Mouse (Mus musculus) left cerebral cortex, adult 11 months (tissue): ENCODE results near the gene Igsf3.
"Not testable (repeated sequence)": the region's sequence is repeated elsewhere in the genome, so short reads cannot be mapped to it uniquely, and the experiment has no call there.

Source experiments
- DNase-seq: peaks from one replicate; pipeline ENCODE4 v3.0.0; 2022; ENCODE audit warnings: low spot score

Gene Igsf3

GRCm38 (mm10) chr3:101405495-101405894, 28.6 kb downstream of the Igsf3 start:
- peak; percentile 60 for DNase-seq

DNA sequence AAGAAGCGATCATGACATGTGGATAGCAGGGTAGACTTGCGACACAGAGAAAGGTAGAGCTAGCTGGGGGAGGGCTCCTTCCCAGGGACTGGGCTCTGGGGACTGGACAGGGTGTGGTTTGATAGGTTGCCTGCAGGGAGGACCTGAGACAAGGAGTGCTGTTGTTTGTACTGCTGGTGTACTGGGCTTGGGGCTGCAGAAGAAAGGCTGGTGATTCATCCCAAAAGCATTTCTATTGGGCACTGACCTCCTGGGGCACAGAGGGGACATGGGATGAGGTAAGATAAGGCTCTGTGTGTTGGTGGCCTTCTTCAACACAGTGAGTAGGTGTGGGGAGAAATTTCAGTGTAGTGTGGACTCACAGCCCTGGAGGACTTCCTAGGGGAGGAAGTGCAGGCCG, 29.2 kb downstream of the Igsf3 start:
- DNase-seq: no peak

- DNase-seq: no peak
These were observed 30.7 kb downstream of the Igsf3 start for GRCm38 (mm10) chr3:101407568-101407967.

DNA sequence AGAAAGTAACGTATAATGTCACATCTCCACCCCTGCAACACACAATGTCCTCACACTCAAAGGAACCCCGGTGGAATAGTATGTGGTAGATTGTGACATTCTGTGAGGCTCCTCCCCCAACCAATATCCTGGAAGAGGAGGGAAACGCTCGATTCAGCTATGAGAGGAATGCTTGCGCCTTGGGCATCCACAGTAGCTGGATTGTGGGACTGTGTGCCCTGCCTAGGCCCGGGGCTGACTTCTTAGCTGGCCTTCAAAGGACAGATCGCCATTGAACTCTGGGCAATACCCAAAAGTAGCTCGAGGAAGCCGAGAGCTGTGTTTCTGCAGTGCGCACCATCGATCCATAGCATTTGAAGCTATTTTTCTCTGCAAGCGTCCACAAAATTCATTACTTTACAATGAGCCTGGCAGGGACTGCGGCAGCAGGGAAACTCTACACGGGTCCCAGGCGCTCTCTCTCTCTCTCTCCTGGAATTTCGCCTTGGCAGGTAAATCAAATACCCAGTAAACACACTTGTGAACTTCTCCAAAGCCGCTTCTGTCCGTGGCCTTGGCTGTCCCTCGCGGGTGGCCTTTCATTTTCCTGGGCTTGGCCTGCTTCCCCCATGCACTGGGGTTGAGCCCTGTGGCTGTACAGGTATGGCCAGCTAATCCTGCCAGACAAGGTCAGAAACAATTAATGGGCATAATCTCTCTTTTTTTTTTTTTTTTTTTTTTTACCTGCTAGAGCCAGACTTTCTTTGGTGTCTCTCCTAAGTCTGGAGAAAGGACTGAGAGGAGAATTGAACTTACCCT, 32.3 kb downstream of the Igsf3 start:
- no peak for DNase-seq

DNA sequence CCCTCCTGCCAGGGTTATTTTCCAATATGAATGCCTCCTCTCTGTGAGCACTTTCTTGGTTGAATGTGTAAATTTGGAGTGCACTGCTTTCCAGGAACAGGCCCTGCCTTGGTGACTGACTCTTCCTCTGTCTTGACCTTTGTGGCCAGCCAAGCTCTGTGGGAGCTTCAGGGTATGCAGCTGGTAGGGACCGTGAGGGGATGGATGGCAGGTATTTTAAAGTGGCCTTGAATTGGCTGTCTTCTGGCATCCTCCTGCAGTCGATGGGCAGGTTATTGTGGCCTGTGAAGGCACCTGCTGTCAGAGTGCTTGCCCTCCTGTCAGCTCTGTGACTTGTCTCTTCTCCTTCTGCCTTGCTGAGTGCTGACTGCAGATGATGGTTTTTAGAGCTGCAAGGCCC, 33.3 kb downstream of the Igsf3 start:
- DNase-seq: no peak

DNA sequence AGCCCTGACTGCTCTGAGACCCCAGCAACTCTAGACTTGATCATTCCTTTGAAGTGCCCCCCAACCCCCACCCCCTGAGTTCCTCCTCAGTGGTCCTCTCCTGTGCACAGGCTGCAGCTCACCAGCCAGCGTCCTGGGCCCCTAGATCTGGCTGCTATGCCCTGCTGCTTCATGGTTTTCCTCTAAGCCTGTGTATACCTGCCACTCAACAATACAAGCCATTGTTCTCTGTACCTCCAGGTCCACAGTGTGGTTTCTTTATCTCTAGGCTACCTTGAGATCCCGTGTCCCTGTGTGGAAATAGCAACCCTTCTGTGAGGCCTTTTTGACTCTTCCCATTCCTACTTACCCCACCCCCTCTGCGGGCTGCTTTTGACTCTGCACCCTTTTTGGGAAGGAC, 33.9 kb downstream of the Igsf3 start:
- DNase-seq: no peak

DNA sequence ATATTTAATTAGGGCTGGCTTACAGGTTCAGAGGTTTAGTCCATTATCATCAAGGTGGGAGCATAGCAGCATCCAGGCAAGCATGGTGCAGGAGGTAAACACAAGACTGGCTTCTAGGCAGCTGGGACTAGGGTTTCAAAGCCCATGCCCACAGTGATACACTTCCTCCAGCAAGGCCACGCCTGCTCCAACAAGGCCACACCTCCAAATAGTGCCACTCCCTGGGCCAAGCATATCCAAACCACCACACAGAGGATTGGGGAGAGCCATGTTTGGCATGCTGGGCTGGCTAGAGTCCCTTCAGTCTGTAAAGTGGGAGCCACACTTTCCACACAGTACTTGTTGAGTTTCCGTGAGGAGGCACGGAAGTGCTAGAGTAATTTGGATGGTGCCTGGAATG, 34.7 kb downstream of the Igsf3 start:
- no peak for DNase-seq

GRCm38 (mm10) chr3:101412115-101412514, 35.2 kb downstream of the Igsf3 start:
- DNase-seq: no peak

DNA sequence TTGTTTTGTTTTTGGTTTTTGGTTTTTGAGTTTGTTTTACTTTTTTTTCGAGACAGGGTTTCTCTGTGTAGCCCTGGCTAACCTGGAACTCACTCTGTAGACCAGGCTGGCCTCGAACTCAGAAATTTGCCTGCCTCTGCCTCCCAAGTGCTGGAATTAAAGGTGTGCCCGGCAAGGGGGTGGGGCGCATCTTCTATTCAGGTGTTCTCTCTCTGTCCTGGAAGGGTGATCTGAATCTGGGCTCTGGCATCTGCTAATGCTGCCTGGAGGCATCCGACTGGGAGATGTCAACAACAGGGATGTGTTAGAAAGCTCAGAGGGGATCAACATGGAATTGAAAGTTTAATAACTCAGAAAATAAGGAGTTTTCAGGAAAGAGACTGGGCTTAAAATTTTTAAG, 36.1 kb downstream of the Igsf3 start:
- not testable (repeated sequence) for DNase-seq

DNA sequence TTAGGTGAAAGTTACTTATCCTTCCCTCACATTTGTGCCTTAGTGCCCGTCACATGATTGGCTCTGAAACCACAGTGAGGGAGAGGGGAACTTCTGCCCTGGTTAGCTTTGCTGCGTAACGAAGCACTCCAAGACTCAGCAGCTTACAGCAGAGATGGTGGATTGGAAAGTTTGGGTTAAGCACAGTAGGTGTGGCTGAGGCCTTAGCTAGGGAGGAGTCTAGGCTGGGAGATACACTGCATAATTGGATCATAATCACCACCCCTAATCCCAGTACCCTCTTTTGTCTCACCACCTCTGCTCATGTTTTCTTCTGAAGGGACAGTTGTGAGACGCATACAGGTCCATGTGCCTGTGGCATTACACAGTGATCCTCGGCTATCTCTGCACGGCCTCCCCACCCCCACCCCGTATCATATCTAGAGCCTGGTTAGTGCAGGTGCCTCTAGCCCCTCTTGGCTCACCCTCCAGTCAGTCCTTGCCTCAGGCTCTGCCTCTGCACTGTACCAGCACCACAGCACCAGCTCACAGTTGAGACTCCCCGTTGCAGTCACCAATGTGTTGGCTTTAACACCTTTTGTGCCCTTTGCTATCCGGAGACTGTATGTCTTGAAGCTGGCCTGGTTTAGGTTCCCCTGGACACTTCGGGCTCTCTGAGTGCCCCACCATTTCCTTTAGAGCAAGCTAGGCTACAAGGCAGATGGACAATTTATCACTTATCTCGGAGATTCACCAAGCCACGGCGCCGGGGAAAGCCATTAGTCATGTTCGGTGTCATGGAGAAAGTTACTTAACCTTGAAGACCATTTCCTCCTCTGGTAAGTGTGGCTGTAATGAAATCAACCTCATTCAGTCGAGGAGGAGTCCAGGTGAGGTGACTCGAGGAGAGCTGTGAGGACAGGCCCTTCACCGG, 42.1 kb downstream of the Igsf3 start:
- DNase-seq: no peak

GRCm38 (mm10) chr3:101419653-101419994, 42.7 kb downstream of the Igsf3 start:
- no peak for DNase-seq

- no peak for DNase-seq
These were observed 46.3 kb downstream of the Igsf3 start for GRCm38 (mm10) chr3:101423188-101423587.

DNA sequence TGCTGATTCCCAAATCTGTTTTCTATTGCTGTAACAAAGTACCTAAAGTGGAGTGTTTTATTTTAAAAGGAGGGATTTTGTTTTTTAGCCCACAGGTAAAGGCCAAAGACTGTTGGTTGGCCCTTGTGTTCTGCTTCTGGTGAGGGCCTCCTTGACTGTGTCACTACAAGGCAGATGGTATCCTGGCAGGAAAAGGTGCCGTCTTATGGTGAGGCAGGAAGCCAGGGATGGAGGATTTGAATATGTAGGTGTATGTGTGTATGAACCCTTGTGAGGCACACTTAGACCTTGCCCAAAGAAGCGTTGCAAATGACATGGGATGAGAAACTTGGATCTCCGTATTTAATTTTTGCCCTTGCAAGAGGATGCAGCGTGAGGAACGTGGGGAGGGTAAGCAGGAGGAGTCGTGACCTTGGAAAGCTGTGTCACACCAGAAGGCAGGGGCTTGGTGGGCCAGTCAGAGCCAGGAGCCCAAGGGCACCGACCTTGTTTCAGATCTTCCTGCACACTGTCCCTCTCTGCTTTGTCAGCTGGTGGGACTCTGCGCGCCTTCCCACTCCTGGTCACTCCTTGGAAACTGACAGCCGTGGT, 47.5 kb downstream of the Igsf3 start:
- no peak for DNase-seq

DNA sequence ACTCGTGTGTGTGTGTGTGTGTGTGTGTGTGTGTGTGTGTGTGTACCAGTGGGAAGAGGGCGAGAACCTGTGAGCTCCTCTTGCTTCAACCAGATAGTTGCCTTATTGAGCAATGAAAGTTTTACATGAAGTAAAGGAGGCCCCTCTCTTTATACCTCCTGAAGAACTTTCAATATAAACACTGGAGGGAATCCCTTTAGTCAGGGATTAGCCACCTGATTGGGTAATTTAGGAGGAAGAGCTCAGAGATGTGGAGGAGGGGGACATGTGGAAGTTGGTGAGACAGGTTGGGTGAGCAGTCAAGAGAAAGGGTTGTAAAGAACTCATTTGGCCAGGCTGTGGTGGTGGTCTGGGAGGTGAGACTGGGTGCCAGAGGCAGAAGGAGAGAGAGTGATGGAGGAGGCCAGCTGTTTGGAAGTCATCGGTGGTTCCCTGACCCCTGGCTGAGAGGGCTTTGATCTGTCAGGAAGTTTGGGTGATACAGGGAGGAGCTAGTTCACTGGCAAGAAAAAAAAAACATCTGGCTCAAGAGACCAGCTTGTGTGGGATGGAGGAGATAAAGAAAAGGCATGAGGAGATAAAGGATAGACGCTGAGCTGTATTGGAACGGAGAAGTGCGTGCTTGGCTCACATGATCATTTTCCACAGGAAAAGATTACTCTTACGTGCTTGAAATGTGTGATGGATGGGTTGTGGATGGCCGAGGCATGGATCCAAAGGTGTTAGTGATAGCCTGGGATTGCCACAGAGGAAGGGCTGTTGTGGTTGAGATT, 53.3 kb downstream of the Igsf3 start:
- DNase-seq: no peak

DNA sequence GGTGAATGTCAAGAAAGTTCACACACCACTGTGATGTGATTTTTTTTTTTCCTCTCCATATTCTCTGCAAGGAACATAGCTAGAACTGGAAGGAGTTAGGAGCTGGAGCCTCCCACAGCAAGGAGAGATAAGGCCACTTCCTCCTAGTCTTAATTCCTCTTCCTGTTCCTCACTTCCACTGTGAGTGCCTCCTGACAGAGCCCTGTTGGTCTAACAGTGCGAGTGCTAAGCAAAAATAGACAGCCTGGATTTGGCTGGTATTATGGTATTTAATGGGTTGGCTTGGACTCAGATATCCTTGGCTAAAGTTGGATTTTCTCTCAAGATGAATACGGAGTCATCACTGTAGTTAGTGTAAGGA, 53.9 kb downstream of the Igsf3 start:
- no peak for DNase-seq

DNA sequence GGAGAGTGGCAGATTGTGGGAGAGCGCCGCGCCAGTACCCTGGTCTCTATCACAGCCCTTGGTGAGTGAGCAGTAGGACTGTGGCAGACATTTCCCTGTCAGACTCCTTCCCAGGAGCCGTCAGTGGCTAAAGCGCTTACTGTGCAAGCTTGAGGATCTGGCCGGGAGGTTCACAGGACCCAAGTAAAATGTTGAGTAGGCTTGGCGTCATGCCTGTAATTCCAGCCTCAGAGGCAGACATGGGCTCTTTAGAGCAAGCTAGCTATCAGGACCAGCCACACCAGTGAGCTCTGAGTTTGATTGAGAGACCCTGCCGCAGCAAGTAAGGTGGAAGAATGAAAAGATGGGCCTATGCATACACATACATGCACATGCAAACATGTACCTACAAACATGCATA, 58.8 kb downstream of the Igsf3 start:
- DNase-seq: no peak

GRCm38 (mm10) chr3:101436469-101436868, 59.6 kb downstream of the Igsf3 start:
- no peak for DNase-seq

DNA sequence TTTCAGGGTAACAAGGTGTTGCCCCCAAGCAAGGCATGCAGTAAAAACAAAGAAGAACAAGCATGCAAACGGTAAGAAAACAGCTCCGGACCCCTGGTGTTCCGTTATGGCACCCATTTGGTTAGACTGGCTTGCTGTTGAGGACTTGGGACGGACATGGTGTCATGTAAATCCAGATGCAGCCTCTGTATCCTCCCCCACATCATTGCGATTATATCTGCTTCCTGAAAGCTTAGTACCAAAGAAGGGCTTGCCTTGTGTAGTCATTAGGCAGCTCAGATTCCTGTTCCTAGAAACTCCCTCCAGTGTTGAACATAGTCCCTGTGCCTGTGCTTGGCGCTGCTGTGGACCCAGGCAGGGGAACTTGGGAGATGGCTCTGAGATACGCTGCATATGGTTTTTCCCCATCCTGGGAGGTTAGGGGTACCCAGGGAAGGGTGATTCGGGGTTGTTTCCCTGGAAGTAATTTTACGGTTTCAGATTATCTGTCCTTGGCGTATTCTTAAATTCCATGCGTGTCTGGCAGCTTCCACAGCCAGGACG, 60.2 kb downstream of the Igsf3 start:
- DNase-seq: no peak

DNA sequence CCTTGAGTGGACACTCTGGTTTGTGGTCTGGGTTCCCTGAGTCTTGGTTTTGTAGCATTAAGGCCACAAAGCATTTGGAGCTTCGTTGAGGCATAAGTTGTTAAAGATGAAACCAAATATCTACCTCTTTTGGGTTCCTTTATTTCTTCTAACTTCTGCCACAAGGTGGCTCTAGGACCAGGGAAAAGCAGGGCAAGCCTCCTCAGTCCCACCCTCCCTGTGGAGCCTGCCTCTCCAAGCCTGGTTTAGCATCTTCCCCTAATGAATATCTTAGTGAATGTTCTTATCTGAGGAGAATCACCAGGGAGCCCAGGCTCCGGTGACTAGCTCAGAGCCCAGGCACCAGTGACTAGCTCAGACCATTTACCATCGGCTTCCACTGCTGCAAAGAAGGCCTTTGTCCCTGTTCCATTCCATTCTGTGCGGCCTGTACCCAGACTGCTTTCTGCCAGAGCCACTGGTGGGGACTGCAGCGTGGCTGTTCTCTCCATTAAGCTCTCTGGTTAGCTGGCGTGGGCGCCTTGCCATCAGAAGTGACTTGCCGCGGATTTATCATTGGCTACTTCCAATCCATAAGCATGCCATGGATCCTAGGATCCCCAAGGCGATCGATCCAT, 66.5 kb downstream of the Igsf3 start:
- peak; percentile 40 for DNase-seq

- DNase-seq: no peak
These were observed 67.6 kb downstream of the Igsf3 start for GRCm38 (mm10) chr3:101444437-101444836.

DNA sequence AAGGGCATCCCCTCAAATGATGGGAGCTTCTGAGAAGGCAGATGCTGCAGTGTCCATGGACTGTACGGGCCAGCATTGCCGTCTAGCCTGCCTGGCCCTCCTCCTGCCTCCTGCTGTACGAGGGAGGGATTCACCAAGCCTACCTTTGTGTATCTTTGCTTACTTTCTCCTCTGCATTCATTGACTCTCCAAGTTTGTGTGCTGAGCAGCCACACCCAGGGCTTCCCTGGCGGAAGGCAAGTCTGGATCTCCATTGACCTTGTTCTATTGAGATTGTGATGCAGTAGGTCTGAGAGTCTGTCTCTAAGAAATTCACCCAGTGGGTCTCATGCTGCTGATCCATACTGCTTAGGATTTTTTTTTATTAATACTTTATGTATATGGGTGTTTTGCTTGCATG, 70.4 kb downstream of the Igsf3 start:
- DNase-seq: no peak

GRCm38 (mm10) chr3:101448765-101449164, 71.9 kb downstream of the Igsf3 start:
- DNase-seq: peak; percentile 32
